Mouse (Mus musculus): ENCODE data around the gene Zcchc13.
"Not testable (repeated sequence)": the region's sequence is repeated elsewhere in the genome, so short reads cannot be mapped to it uniquely, and the experiment has no call there.

The Zcchc13 gene

GRCm38 (mm10) chrX:103652048-103652447, 21.7 kb downstream of the Zcchc13 start:
- DNase-seq: no peak

- no peak for DNase-seq
Observed at GRCm38 (mm10) chrX:103653021-103653420, 22.6 kb downstream of the Zcchc13 start.

- DNase-seq: no peak
Observed at GRCm38 (mm10) chrX:103658985-103659384, 28.6 kb downstream of the Zcchc13 start.

DNA sequence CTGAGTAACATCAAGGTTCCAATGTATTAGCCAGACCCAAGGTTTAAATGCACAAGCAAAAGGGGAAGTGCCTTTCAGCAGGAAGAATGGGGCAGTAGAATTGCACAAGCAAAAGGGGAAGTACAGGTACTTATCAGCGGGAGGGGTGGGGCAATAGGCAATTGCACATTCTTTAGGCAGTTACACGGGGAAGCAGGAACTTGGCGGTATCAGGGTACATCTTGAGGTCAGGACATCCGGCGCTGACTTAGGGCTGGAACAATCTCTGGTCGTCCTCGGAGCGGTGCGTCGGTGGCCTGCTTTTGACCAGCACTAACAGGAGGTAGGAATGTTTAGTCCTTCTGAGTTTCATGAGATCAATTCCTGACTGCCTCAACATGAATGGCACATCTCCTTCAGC, 34.1 kb downstream of the Zcchc13 start:
- not testable (repeated sequence) for DNase-seq

GRCm38 (mm10) chrX:103670245-103670644, 39.9 kb downstream of the Zcchc13 start:
- DNase-seq: no peak

GRCm38 (mm10) chrX:103673761-103674160, 43.4 kb downstream of the Zcchc13 start:
- no peak for DNase-seq

- DNase-seq: no peak
Observed at GRCm38 (mm10) chrX:103674674-103675073, 44.3 kb downstream of the Zcchc13 start.

Measured in cerebellum, postnatal 25 days (tissue).